Mouse (Mus musculus): ENCODE measurements around the gene Eif4enif1. TPM values are rescaled to one million over a fixed set of nuclear protein-coding genes. Genes with fewer than 3 reads are reported as not detected.
"Not testable (repeated sequence)": the region's sequence is repeated elsewhere in the genome, so short reads cannot be mapped to it uniquely, and the experiment has no call there.

Gene Eif4enif1
- total RNA-seq, 2 experiments from 2014 or later: 60.3 to 69.2 TPM

DNA sequence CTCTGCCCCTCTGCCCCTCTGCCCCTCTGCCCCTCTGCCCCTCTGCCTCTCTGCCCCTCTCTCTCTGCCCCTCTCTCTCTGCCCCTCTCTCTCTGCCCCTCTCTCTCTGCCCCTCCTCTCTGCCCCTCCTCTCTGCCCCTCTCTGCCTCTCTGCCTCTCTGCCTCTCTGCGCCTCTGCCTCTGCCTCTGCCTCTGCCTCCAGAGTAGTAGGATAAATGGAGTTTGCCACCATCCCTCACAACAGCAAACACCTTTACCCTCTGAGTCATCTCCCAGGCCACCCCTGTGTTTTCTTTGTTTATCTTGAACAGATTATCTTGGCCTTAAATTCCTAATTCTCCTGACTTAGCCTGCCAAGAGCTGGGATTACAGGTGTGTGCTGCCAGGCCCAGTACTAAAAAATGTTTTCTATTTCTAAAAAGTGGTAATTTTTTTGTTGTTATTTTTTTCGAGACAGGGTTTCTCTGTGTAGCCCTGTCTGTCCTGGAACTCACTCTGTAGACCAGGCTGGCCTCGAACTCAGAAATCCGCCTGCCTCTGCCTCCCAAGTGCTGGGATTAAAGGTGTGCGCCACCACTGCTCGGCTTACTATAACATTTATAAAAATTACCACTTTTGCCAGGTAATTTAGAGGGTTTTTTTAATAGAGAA, 21.6 kb upstream of the Eif4enif1 start:
- DNase-seq (ENCODE audit: extremely low spot score in 1 of 2, low spot score in 1 of 2): not testable (repeated sequence)

DNA sequence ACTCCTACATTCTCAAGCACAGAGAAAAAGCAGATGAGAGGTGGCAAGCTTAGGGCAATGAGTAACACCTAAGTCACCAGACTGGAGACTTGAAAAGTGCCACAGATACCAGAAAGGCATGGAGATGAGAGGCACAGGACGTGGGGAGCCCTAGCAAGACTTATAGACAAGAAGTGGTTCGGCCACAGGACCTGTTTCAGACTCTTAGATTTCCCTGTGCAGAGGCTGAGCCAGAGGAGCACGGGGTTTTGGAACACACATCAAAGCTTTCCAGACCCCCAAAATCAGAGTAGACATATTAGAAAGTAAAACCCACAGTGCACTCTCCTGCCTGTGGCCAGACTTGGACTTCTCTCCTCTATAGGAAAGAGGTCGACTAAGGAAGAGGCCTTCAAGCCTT, 20.9 kb upstream of the Eif4enif1 start:
- DNase-seq (ENCODE audit: extremely low spot score in 1 of 2, low spot score in 1 of 2): peak; percentile 56 to 62

- DNase-seq (ENCODE audit: extremely low spot score in 1 of 2, low spot score in 1 of 2): not testable (repeated sequence)
These were observed 20.2 kb upstream of the Eif4enif1 start for GRCm38 (mm10) chr11:3181971-3182370.

GRCm38 (mm10) chr11:3182707-3183106, 19.5 kb upstream of the Eif4enif1 start:
- not testable (repeated sequence) for DNase-seq (ENCODE audit: extremely low spot score in 1 of 2, low spot score in 1 of 2)

DNA sequence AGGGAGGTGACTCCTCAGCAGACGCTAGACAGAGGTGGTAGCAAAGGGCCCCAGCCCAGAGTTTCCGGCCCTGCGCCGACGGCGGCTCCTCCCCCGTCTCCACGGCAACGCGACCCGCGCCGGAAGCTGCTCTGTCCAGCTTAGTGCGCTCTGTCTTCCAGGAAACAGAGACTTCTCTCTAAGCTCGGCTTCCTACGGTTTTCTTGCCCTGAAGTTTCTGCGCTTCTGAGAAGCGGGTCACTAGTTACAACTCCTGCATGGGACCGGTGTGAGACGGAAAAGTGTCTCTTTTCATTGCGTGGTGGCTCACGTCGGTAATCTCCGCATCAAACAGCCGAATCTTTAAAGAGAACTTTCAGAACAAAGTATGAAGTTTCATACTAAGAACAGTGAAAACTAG, 8.8 kb upstream of the Eif4enif1 start, which contains the start of gene Sfi1:
Gene Sfi1, minus strand, starts transcription at position 101 of the 400 bp plus-strand sequence.
- DNase-seq (ENCODE audit: extremely low spot score in 1 of 2, low spot score in 1 of 2): no peak

DNA sequence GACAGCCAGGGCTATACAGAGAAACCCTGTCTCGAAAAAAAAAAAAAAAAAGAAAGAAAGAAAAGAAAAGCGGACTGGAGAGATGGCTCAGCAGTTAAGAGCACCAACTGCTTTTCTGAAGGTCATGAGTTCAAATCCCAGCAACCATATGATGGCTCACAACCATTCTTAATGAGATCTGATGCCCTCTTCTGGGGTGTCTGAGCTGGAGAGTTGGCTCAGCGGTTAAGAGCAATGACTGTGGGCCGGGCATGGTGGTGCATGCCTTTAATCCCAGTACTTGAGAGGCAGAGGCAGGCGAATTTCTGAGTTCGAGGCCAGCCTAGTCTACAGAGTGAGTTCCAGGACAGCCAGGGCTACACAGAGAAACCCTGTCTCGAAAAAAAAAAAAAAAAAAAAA, 1.6 kb upstream of the Eif4enif1 start:
- DNase-seq (ENCODE audit: extremely low spot score in 1 of 2, low spot score in 1 of 2): not testable (repeated sequence)

- DNase-seq (ENCODE audit: extremely low spot score in 1 of 2, low spot score in 1 of 2): no peak
These were observed 614 bp upstream of the Eif4enif1 start for GRCm38 (mm10) chr11:3201326-3202230.

- DNase-seq (ENCODE audit: extremely low spot score in 1 of 2, low spot score in 1 of 2): peak; percentile 20 to 42
These were observed 719 bp downstream of the Eif4enif1 start for GRCm38 (mm10) chr11:3202781-3203441.

- no peak for DNase-seq (ENCODE audit: extremely low spot score in 1 of 2, low spot score in 1 of 2)
These were observed 1.6 kb downstream of the Eif4enif1 start for GRCm38 (mm10) chr11:3203771-3204170.

DNA sequence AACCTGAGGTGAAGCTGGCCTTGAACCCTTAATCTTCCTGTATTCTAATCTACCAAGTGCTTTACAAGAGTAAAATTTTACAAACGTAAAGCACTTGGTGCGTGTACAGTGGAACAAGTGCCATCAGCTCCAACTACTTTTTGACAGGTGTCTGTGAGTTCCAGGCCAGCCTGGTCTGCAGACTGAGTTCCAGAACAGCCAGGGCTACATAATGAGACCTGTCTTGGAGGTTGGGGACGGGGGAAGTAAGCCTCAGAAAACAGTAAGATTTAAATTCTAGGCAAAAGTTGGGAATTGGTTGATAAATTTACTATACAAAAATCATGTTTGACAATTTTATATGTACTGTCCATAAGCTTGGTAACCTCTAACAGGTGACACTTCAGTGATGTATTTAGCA, 3.0 kb downstream of the Eif4enif1 start:
- no peak for DNase-seq (ENCODE audit: extremely low spot score in 1 of 2, low spot score in 1 of 2)

- no peak for DNase-seq (ENCODE audit: extremely low spot score in 1 of 2, low spot score in 1 of 2)
These were observed 4.6 kb downstream of the Eif4enif1 start for GRCm38 (mm10) chr11:3206783-3207182.

- DNase-seq (ENCODE audit: extremely low spot score in 1 of 2, low spot score in 1 of 2): no peak
These were observed 10.3 kb downstream of the Eif4enif1 start for GRCm38 (mm10) chr11:3212526-3212925.

DNA sequence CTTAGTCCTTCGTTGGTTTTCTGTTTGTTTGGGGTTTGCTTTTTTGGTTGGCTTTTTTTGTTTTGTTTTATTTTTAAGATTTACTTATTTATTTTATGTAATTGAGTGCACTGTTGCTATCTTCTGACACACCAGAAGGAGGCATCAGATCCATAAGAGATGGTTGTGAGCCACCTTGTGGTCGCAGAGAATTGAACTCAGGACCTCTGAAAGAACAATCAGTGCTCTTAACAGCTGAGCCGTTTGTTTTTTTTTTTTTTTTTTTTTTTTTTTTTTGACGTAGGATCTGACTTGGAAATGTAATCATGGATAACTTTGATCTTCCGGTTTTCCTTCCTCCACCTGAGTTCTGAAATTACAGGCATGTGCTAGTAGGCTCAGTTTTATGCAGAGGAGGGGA, 20.9 kb downstream of the Eif4enif1 start:
- DNase-seq (ENCODE audit: extremely low spot score in 1 of 2, low spot score in 1 of 2): no peak

GRCm38 (mm10) chr11:3227113-3227512, 24.9 kb downstream of the Eif4enif1 start:
- no peak for DNase-seq (ENCODE audit: extremely low spot score in 1 of 2, low spot score in 1 of 2)

DNA sequence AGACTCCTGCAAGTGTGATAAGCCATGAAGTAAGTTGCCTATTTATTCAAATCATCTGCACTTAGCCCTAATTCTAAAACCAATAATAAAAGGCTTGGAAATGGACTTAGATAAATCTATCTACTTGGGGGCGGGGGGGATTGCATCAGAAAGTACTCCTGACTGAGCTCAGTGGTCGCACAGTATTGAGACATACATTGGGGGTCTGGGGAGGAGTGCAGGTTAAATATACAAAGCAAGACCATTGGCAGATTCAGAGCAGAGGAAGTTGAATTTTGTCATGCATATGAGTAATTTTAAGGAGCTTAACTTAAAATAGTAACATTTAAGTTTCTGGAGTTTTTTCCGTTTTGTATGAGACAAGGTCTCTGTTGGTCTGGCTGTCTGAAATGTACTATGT, 30.1 kb downstream of the Eif4enif1 start:
- DNase-seq (ENCODE audit: extremely low spot score in 1 of 2, low spot score in 1 of 2): no peak

DNA sequence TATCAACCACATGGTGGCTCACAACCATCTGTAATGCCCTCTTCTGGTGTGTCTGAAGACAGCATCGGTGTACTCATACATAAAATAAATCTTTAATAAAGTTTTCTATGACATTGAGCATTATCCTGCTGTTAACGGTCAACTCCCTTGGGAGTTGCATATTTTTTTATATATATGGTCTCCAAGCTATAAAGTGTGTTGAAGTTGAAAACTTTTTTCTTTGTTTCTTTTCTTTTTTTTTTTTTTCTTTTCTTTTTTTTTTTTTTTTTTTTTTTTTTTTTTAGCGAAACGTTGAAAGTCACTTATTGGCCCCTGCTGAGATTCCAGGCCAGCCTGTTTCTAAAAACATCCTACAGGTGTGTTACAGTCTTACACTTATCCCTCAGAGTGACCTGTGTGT, 31.5 kb downstream of the Eif4enif1 start:
- no peak for DNase-seq (ENCODE audit: extremely low spot score in 1 of 2, low spot score in 1 of 2)

GRCm38 (mm10) chr11:3235277-3235676, 33.1 kb downstream of the Eif4enif1 start:
- DNase-seq (ENCODE audit: extremely low spot score in 1 of 2, low spot score in 1 of 2): no peak

GRCm38 (mm10) chr11:3242395-3242794, 40.2 kb downstream of the Eif4enif1 start:
- no peak for DNase-seq (ENCODE audit: extremely low spot score in 1 of 2, low spot score in 1 of 2)

DNA sequence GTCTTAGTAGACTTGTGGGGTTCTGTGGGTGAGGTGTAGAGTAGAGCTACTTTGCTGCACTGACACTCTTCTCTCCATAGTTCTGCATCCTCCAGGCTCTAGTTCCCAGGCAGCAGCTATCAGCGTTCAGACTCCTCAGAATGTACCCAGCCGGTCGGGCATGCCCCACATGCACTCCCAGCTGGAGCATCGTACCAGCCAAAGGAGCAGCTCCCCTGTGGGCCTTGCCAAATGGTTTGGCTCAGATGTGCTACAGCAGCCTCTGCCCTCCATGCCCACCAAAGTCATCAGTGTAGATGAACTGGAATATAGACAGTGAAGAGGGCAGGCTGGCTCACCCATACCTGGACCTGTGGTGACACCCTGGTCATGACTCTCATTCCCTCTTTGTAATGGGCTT, 41.6 kb downstream of the Eif4enif1 start:
- no peak for DNase-seq (ENCODE audit: extremely low spot score in 1 of 2, low spot score in 1 of 2)

DNA sequence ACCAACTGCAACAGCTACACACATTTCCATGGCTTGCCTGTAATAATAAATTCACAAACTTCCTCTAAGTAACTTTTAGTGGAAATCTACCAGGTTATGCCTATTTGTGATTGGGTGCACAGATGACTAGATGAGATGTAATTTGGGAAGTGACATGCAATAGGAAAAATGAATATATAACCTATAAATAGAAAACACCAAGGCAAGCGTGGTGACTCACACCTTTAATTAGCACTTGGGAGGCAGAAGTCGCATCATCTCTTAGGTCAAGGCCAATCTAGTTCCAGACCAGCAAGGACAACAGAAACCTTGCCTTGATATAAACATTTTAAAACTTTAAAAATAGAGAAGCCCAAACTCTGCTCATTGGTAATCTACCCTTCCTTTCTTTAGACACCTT, 45.2 kb downstream of the Eif4enif1 start:
- DNase-seq (ENCODE audit: extremely low spot score in 1 of 2, low spot score in 1 of 2): no peak

GRCm38 (mm10) chr11:3259537-3259936, 57.3 kb downstream of the Eif4enif1 start:
- DNase-seq (ENCODE audit: extremely low spot score in 1 of 2, low spot score in 1 of 2): no peak
